In genomic region chr5:102855805-102856204, GRCm38 (mm10) we compare ENCODE assay signal across 11 mouse cellular contexts.
A peak's percentile ranks its signal among the peaks of the same experiment; 100 is the strongest.
DNase-seq lines count a peak whose midpoint lies in the region; ATAC-seq and TF ChIP-seq lines count a peak whose summit lies in the region.
"Had no signal": no experiment of that assay in that cellular context is flagged by ENCODE, and none has a peak within 500 bp of the region (broad histone marks: within the 10 kb centered on the region; RNA-seq: fewer than 3 reads in every experiment).

No protein-coding gene starts in this region.

- no peak for DNase-seq in heart, adult 9 months (ENCODE audit: low spot score in 2 of 2)
- peak; percentile 74 for DNase-seq in kidney, postnatal 0 days (ENCODE audit: low spot score)
- DNase-seq in retina, embryonic 14.5 days (ENCODE audit: low spot score) = peak; percentile 54
- DNase-seq in right cerebral cortex, postnatal 14 days = no peak
- no peak for DNase-seq in adipocyte (ENCODE audit: low spot score)
- no peak for DNase-seq in left cerebral cortex, postnatal 14 days (ENCODE audit: low spot score in 2 of 2)
- DNase-seq: spleen, adult 18-20 months had no signal

- no peak for ATAC-seq in heart, embryonic 15.5 days (replicated peaks; ENCODE audit: insufficient number of reproducible peaks, insufficient read depth, low FRiP score, low read depth)
- peak; percentile 57; the same call in 1 of the 2 replicates for ATAC-seq in forebrain, embryonic 15.5 days (replicated peaks)
- ATAC-seq in kidney, postnatal 0 days (replicated peaks; ENCODE audit: low FRiP score, low read depth) = peak; percentile 73

- H3K4me3 ChIP-seq in heart, embryonic 15.5 days = no peak overlapping the region
- no peak overlapping the region for H3K4me3 ChIP-seq in forebrain, embryonic 15.5 days
- H3K4me3 ChIP-seq in kidney, postnatal 0 days (replicated peaks; ENCODE audit: low read depth, low read length) = no peak overlapping the region
- H3K4me3 ChIP-seq: embryonic facial prominence, embryonic 13.5 days had no signal

- no peak for TF ChIP-seq CTCF in kidney, postnatal 0 days (IDR thresholded peaks at IDR 0.05; ENCODE audit: low read depth)

- H3K27ac ChIP-seq in heart, embryonic 15.5 days = no peak overlapping the region
- H3K27ac ChIP-seq in forebrain, embryonic 15.5 days (replicated peaks) = no peak overlapping the region
- peak overlapping the region; percentile 65; the same call in 1 of the 2 replicates for H3K27ac ChIP-seq in kidney, postnatal 0 days
- H3K27ac ChIP-seq: embryonic facial prominence, embryonic 13.5 days; macrophage had no signal

- WGBS in heart, embryonic 15.5 days = 41% methylated on average over 10 of the region's 10 CpGs
- WGBS in forebrain, embryonic 15.5 days = 17% methylated on average over 10 of the region's 10 CpGs
- 31% methylated on average over 10 of the region's 10 CpGs for WGBS in kidney, postnatal 0 days

- intact Hi-C loops in left cerebral cortex, postnatal 14 days (cut with DNase I) = no loop called here

- H3K4me2 ChIP-seq in heart, embryonic 15.5 days = peak overlapping the region; percentile 32; the same call in 1 of the 2 replicates
- H3K4me2 ChIP-seq in forebrain, embryonic 15.5 days (replicated peaks) = peak overlapping the region; percentile 37
- H3K4me2 ChIP-seq in kidney, postnatal 0 days (ENCODE audit: low read length) = peak overlapping the region; percentile 10; the same call in 1 of the 2 replicates
- H3K4me2 ChIP-seq: embryonic facial prominence, embryonic 13.5 days had no signal

- H3K27me3 ChIP-seq in heart, embryonic 15.5 days = no peaks in the 10 kb centered on the region
- no peaks in the 10 kb centered on the region for H3K27me3 ChIP-seq in forebrain, embryonic 15.5 days
- no peaks in the 10 kb centered on the region for H3K27me3 ChIP-seq in kidney, postnatal 0 days (ENCODE audit: insufficient read depth, low read length)
- H3K27me3 ChIP-seq: embryonic facial prominence, embryonic 13.5 days had no signal

- H3K36me3 ChIP-seq in heart, embryonic 15.5 days = no peaks in the 10 kb centered on the region
- H3K36me3 ChIP-seq in forebrain, embryonic 15.5 days = no peaks in the 10 kb centered on the region
- 0 out of 2 replicates have a peak, but pooled peaks cover 3% of the 10 kb centered on the region for H3K36me3 ChIP-seq in kidney, postnatal 0 days (ENCODE audit: insufficient read depth, low read length)

- H3K4me1 ChIP-seq in heart, embryonic 15.5 days (replicated peaks) = 0 out of 2 replicates have a peak, but pooled peaks cover 9% of the 10 kb centered on the region
- 0 out of 2 replicates have a peak, but pooled peaks cover 4% of the 10 kb centered on the region for H3K4me1 ChIP-seq in forebrain, embryonic 15.5 days
- H3K4me1 ChIP-seq in kidney, postnatal 0 days (replicated peaks; ENCODE audit: insufficient read depth, low read length) = 0 out of 2 replicates have a peak, but pooled peaks cover 6% of the 10 kb centered on the region

- H3K9me3 ChIP-seq in heart, embryonic 15.5 days (replicated peaks) = no peaks in the 10 kb centered on the region
- no peaks in the 10 kb centered on the region for H3K9me3 ChIP-seq in forebrain, embryonic 15.5 days
- H3K9me3 ChIP-seq in kidney, postnatal 0 days (replicated peaks; ENCODE audit: low read length) = no peaks in the 10 kb centered on the region
- H3K9me3 ChIP-seq: embryonic facial prominence, embryonic 13.5 days had no signal

- H3K9ac ChIP-seq in heart, embryonic 15.5 days = no peak overlapping the region
- H3K9ac ChIP-seq in forebrain, embryonic 15.5 days (replicated peaks) = no peak overlapping the region
- H3K9ac ChIP-seq in kidney, postnatal 0 days (ENCODE audit: low read depth, low read length) = no peak overlapping the region
- H3K9ac ChIP-seq: embryonic facial prominence, embryonic 13.5 days had no signal

Comparison
In these comparisons a context has a peak if more than half of its experiments do, and no peak if none do; other contexts are left out.
1. DNase-seq: peak in kidney, postnatal 0 days (single experiment) and retina, embryonic 14.5 days (single experiment); none in heart, adult 9 months (0 of 2), right cerebral cortex, postnatal 14 days (single experiment), adipocyte (single experiment) and left cerebral cortex, postnatal 14 days (0 of 2).
2. Peak in every context shown above with its lines, with median percentiles within 50 percentile points of each other: H3K4me2 ChIP-seq.